Mouse (Mus musculus) liver, embryonic 14.5 days (tissue): ENCODE results near the gene Lyrm4. TPM values are rescaled to one million over a fixed set of nuclear protein-coding genes. Genes with fewer than 3 reads are reported as not detected.
A peak's percentile ranks its signal among the peaks of the same experiment; 100 is the strongest.

Experiments used
- ATAC-seq: fragments of 200-750 bp; cut with Nextera tagmentation; 2 replicates; pipeline ENCODE4 v1.8.0; 2017; ENCODE audit warnings: moderate number of reproducible peaks, mild to moderate bottlenecking, moderate library complexity; ENCODE audit not compliant: insufficient read depth
- DNase-seq, 3 experiments: peaks; one replicate each; pipeline ENCODE4 v3.0.0-alpha.2; 2012 to 2013; ENCODE audit warnings: low read depth in 3 of 3, low spot score in 3 of 3
- H3K27ac ChIP-seq: fragments of 300-500 bp; sonication (generic); 2 replicates; pipeline ENCODE4 v1.5.1; 2014; ENCODE audit warnings: moderate library complexity, mild to moderate bottlenecking, control low read depth, inconsistent platforms
- H3K27me3 ChIP-seq: fragments of 300-500 bp; sonication (generic); 2 replicates; pipeline ENCODE4 v1.6.1; 2014; ENCODE audit warnings: mild to moderate bottlenecking, low read length, moderate library complexity; ENCODE audit not compliant: control insufficient read depth, insufficient read depth
- H3K36me3 ChIP-seq: fragments of 300-500 bp; sonication (generic); replicated peaks from 2 replicates; pipeline ENCODE4 v1.6.1; 2014; ENCODE audit warnings: low read depth; ENCODE audit not compliant: control insufficient read depth, insufficient read depth
- H3K4me1 ChIP-seq, 2 experiments: fragments of 200-500 bp in 1 of 2; fragments of 300-500 bp in 1 of 2; sonication (generic) in 1 of 2; replicated peaks; 2 replicates each; pipeline ENCODE4 v1.6.1; 2012 to 2014; ENCODE audit warnings: antibody characterized with exemption in 1 of 2, inconsistent platforms in 1 of 2, low read length in 1 of 2; ENCODE audit not compliant: control insufficient read depth in 2 of 2, insufficient read depth in 2 of 2
- H3K4me2 ChIP-seq: fragments of 300-500 bp; sonication (generic); 2 replicates; pipeline ENCODE4 v1.6.1; 2014; ENCODE audit warnings: low read depth, mild to moderate bottlenecking, control low read depth, moderate library complexity
- H3K4me3 ChIP-seq, 2 experiments: fragments of 200-500 bp in 1 of 2; fragments of 300-500 bp in 1 of 2; sonication (generic) in 1 of 2; 2 replicates each; pipeline ENCODE4 v1.5.1; 2012 to 2014; ENCODE audit warnings: low read depth in 2 of 2, low read length in 2 of 2, mild to moderate bottlenecking in 2 of 2, control low read depth in 1 of 2, inconsistent platforms in 1 of 2, moderate library complexity in 1 of 2; ENCODE audit not compliant: insufficient read depth in 1 of 2
- H3K9ac ChIP-seq: fragments of 300-500 bp; sonication (generic); replicated peaks from 2 replicates; pipeline ENCODE4 v1.6.1; 2014; ENCODE audit warnings: mild to moderate bottlenecking, control low read depth, moderate library complexity
- H3K9me3 ChIP-seq: fragments of 300-500 bp; sonication (generic); 2 replicates; pipeline ENCODE4 v1.6.1; 2016; ENCODE audit warnings: low read length, mixed read lengths; ENCODE audit not compliant: control insufficient read depth
- CTCF ChIP-seq: IDR thresholded peaks from 2 replicates; pipeline ENCODE4 v1.5.1; 2016; ENCODE audit warnings: antibody characterized with exemption, low read depth, control low read depth
- EP300 ChIP-seq: IDR thresholded peaks from 2 replicates; pipeline ENCODE4 v1.6.1; 2016; ENCODE audit warnings: antibody characterized with exemption, low read depth
- WGBS: fragments of 180-500 bp; shearing (Covaris S2); extraction: QIAGEN DNeasy Blood & Tissue Kit; methylation state at CpG from one replicate; pipeline ENCODE4 v1.1.7; 2014; ENCODE audit not compliant: insufficient replicate concordance; 5-methylcytosine and 5-hydroxymethylcytosine counted together
- polyA plus RNA-seq, 2 experiments: library from polyadenylated mRNA; depleted of rRNA in 1 of 2; stranded (reverse) in 1 of 2; unstranded in 1 of 2; fragments of >200 nt; fragmentation: Nextera tagmentation in 1 of 2; extraction: Ambion mirVana in 1 of 2; gene quantifications; 2 replicates each; pipeline versions ENCODE4 v1.2.1 to v1.2.3; 2012 to 2014

Lyrm4 gene
- polyA plus RNA-seq, 2 experiments = 6.8 to 28.8 TPM

- WGBS = 80% methylated on average over 4 of the region's 4 CpGs
- no peaks in the 10 kb centered on the region for H3K9me3 ChIP-seq
These were observed 8.8 kb downstream of the Lyrm4 start for GRCm38 (mm10) chr13:36108528-36108927.

GRCm38 (mm10) chr13:36105591-36105990 lies 11.7 kb downstream of the Lyrm4 start:
- Histone ChIP-seq H3K27ac (no peak overlapping the region), H3K4me3 (no peak overlapping the region), H3K27me3 (no peaks in the 10 kb centered on the region), H3K9me3 (no peaks in the 10 kb centered on the region), H3K36me3 (no peaks in the 10 kb centered on the region), H3K4me1 (no peaks in the 10 kb centered on the region), H3K4me2 (no peak overlapping the region), H3K9ac (no peak overlapping the region)
- TF ChIP-seq CTCF (no peak), EP300 (no peak)
- 85% methylated on average over 6 of the region's 6 CpGs for WGBS
- DNase-seq = no peak
- no peak for ATAC-seq

More at GRCm38 (mm10) chr13:36108528-36108927, 8.8 kb downstream of the Lyrm4 start:
- Histone ChIP-seq H3K4me3 (no peak overlapping the region), H3K4me2 (no peak overlapping the region), H3K36me3 (no peaks in the 10 kb centered on the region), H3K9ac (no peak overlapping the region), H3K4me1 (no peaks in the 10 kb centered on the region), H3K27me3 (no peaks in the 10 kb centered on the region), H3K27ac (no peak overlapping the region)
- TF ChIP-seq CTCF (no peak), EP300 (no peak)
- ATAC-seq = no peak
- DNase-seq = no peak

- DNase-seq (peak in 1 of 3 experiments; percentile 27), ATAC-seq (peak; percentile 87)
- Histone ChIP-seq H3K4me3 (no peak overlapping the region), H3K4me2 (peak overlapping the region; percentile 26), H3K9me3 (no peaks in the 10 kb centered on the region), H3K4me1 (peaks cover 18 to 24% of the 10 kb centered on the region in 2 experiments), H3K27me3 (no peaks in the 10 kb centered on the region), H3K9ac (peak overlapping the region; percentile 31), H3K36me3 (no peaks in the 10 kb centered on the region; the same call in 1 of the 2 replicates), H3K27ac (peak overlapping the region; percentile 62)
- TF ChIP-seq CTCF (no peak), EP300 (peak; percentile 78)
- WGBS = 11% methylated on average over 5 of the region's 5 CpGs
These were observed 20.5 kb downstream of the Lyrm4 start for GRCm38 (mm10) chr13:36096684-36097383.

- H3K9ac ChIP-seq = no peak overlapping the region
- no peak for ATAC-seq
- DNase-seq = peak in 1 of 3 experiments; percentile 40
- no peak overlapping the region for H3K4me3 ChIP-seq
- H3K27me3 ChIP-seq = no peaks in the 10 kb centered on the region
- no peaks in the 10 kb centered on the region for H3K9me3 ChIP-seq
- H3K4me1 ChIP-seq = peaks cover 37 to 42% of the 10 kb centered on the region in 2 experiments
- no peak overlapping the region for H3K4me2 ChIP-seq
- 44% methylated on average over 4 of the region's 4 CpGs for WGBS
- H3K36me3 ChIP-seq = peaks cover 3% of the 10 kb centered on the region
- TF ChIP-seq CTCF (no peak), EP300 (no peak)
- H3K27ac ChIP-seq = peak overlapping the region; percentile 24; the same call in 1 of the 2 replicates
These were observed 29.2 kb downstream of the Lyrm4 start for GRCm38 (mm10) chr13:36088168-36088567.

GRCm38 (mm10) chr13:36087427-36087826 lies 29.9 kb downstream of the Lyrm4 start:
- DNase-seq = peak; percentile 39 to 41 (median 40)
- H3K27ac ChIP-seq = peak overlapping the region; percentile 91
- H3K4me2 ChIP-seq = peak overlapping the region; percentile 64
- H3K36me3 ChIP-seq = peaks cover 3% of the 10 kb centered on the region
- peak overlapping the region; percentile 54 for H3K9ac ChIP-seq
- no peaks in the 10 kb centered on the region for H3K27me3 ChIP-seq
- peaks cover 37 to 42% of the 10 kb centered on the region in 2 experiments for H3K4me1 ChIP-seq
- H3K4me3 ChIP-seq = peak overlapping the region in 1 of 2 experiments; percentile 8; a peak in 1 of 4 replicates
- WGBS = 40% methylated on average over 2 of the region's 2 CpGs
- TF ChIP-seq EP300 (peak; percentile 75), CTCF (no peak)
- peak; percentile 49; the same call in 1 of the 2 replicates for ATAC-seq
- H3K9me3 ChIP-seq = no peaks in the 10 kb centered on the region
